ENCODE assay signal across 8 mouse cellular contexts in the genomic region with DNA sequence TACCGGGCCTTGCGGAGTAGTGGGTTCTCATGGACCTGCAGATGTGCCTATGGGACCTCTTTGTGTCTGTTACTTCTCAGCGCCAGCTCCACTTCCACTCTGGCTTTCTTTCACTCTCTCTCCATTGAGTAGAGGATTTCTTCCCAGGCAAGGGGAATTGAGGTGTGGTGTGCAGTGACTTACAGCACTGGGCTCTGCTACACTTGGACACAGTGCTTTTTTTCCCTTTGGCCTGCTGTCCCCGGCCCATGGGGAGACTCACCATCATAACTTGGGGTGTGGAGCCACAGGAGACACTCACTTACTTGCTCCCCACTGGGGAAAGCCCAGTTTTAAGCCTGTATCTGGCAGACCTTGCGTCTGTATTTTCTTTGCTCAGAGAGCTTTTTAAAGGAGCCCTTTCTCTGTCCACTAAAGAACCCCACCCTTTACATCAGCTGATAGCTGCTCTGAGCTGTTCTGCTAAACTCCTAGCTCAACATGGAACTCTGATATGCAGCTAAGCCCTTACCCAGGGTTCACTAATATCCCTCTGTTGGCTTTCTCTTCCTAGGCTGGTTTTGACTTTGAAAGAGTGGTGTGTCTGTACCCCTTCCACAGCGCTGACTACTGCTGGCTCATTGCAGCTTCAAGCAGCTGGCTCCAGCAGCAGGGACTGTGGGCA. TPM values are rescaled to one million over a fixed set of nuclear protein-coding genes. Genes with fewer than 3 reads are reported as not detected.
DNase-seq lines count a peak whose midpoint lies in the region; ATAC-seq lines count a peak whose summit lies in the region.

No protein-coding gene starts in this region.

- peaks cover 47% of the 10 kb centered on the region for H3K4me1 ChIP-seq in lung, embryonic 15.5 days
- H3K4me1 ChIP-seq in forebrain, embryonic 12.5 days = peaks cover 38% of the 10 kb centered on the region
- peaks cover 43% of the 10 kb centered on the region for H3K4me1 ChIP-seq in limb, embryonic 10.5 days
- peaks cover 24% of the 10 kb centered on the region for H3K4me1 ChIP-seq in neural tube, embryonic 14.5 days (ENCODE audit: control insufficient read depth, insufficient read depth, low read length)

- peak overlapping the region; percentile 77; the same call in 1 of the 2 replicates for H3K9ac ChIP-seq in lung, embryonic 15.5 days
- peak overlapping the region; percentile 33 for H3K9ac ChIP-seq in forebrain, embryonic 12.5 days
- H3K9ac ChIP-seq in neural tube, embryonic 14.5 days (replicated peaks; ENCODE audit: low read depth, low read length) = 0 out of 2 replicates have a peak overlapping the region, but pooled peaks have one; percentile 29

- H3K9me3 ChIP-seq in lung, embryonic 15.5 days = no peaks in the 10 kb centered on the region
- H3K9me3 ChIP-seq in forebrain, embryonic 12.5 days = no peaks in the 10 kb centered on the region
- no peaks in the 10 kb centered on the region for H3K9me3 ChIP-seq in limb, embryonic 10.5 days (replicated peaks)
- H3K9me3 ChIP-seq in neural tube, embryonic 14.5 days (ENCODE audit: control insufficient read depth, low read length) = no peaks in the 10 kb centered on the region

- ATAC-seq in lung, embryonic 15.5 days (ENCODE audit: borderline replicate concordance, extremely low read depth, low FRiP score, low TSS enrichment) = no peak
- no peak for ATAC-seq in forebrain, embryonic 12.5 days (ENCODE audit: low FRiP score)
- no peak for ATAC-seq in neural tube, embryonic 14.5 days (ENCODE audit: low read depth)

- 0 out of 2 replicates have a peak overlapping the region, but pooled peaks have one; percentile 3 for H3K27ac ChIP-seq in lung, embryonic 15.5 days
- H3K27ac ChIP-seq in forebrain, embryonic 12.5 days = no peak overlapping the region
- 0 out of 2 replicates have a peak overlapping the region, but pooled peaks have one; percentile 11 for H3K27ac ChIP-seq in limb, embryonic 10.5 days
- H3K27ac ChIP-seq in neural tube, embryonic 14.5 days (ENCODE audit: low read depth, low read length) = no peak overlapping the region; the same call in 1 of the 2 replicates

- DNase-seq in lung, postnatal 4 days = no peak
- no peak for DNase-seq in limb, embryonic 10.5 days (ENCODE audit: low spot score)
- no peak for DNase-seq in cerebellum, adult 9-11 months
- no peak for DNase-seq in B cell, adult 2 months
- DNase-seq in kidney, adult 18-20 months = no peak

- no peaks in the 10 kb centered on the region for H3K27me3 ChIP-seq in lung, embryonic 15.5 days
- no peaks in the 10 kb centered on the region for H3K27me3 ChIP-seq in forebrain, embryonic 12.5 days
- no peaks in the 10 kb centered on the region for H3K27me3 ChIP-seq in limb, embryonic 10.5 days (ENCODE audit: low read depth, poor library complexity, severe bottlenecking)
- no peaks in the 10 kb centered on the region for H3K27me3 ChIP-seq in neural tube, embryonic 14.5 days (ENCODE audit: control insufficient read depth, insufficient read depth, low read length)

- peak overlapping the region; percentile 97 for H3K4me2 ChIP-seq in lung, embryonic 15.5 days
- peak overlapping the region; percentile 84 for H3K4me2 ChIP-seq in forebrain, embryonic 12.5 days
- H3K4me2 ChIP-seq in neural tube, embryonic 14.5 days (ENCODE audit: low read depth, low read length) = peak overlapping the region; percentile 100

- H3K4me3 ChIP-seq in lung, embryonic 15.5 days = peak overlapping the region; percentile 92; the same call in 1 of the 2 replicates
- H3K4me3 ChIP-seq in forebrain, embryonic 12.5 days (replicated peaks) = peak overlapping the region; percentile 87
- peak overlapping the region; percentile 73; the same call in 1 of the 2 replicates for H3K4me3 ChIP-seq in limb, embryonic 10.5 days
- H3K4me3 ChIP-seq in neural tube, embryonic 14.5 days (ENCODE audit: low read depth, low read length) = peak overlapping the region; percentile 79; the same call in 1 of the 2 replicates

- WGBS in lung, embryonic 15.5 days = 90% methylated on average over 6 of the region's 6 CpGs
- 85% methylated on average over 6 of the region's 6 CpGs for WGBS in forebrain, embryonic 12.5 days
- 92% methylated on average over 6 of the region's 6 CpGs for whole genome bisulfite sequencing in limb, embryonic 10.5 days
- WGBS in neural tube, embryonic 14.5 days = 69% methylated on average over 6 of the region's 6 CpGs

- H3K36me3 ChIP-seq in lung, embryonic 15.5 days = peaks cover 46% of the 10 kb centered on the region
- H3K36me3 ChIP-seq in forebrain, embryonic 12.5 days (replicated peaks) = peaks cover 51% of the 10 kb centered on the region
- H3K36me3 ChIP-seq in limb, embryonic 10.5 days = peaks cover 57% of the 10 kb centered on the region
- H3K36me3 ChIP-seq in neural tube, embryonic 14.5 days (ENCODE audit: control insufficient read depth, insufficient read depth, low read length) = peaks cover 32% of the 10 kb centered on the region

RNA-seq across cellular contexts. Expression of gene Ehd1, which starts 3.1 kb away (rescaled TPM):
- 66.7 and 76.1 TPM in 2 replicates for polyA plus RNA-seq in lung, embryonic 15.5 days (2015; fragmentation: Nextera tagmentation; extraction: Ambion mirVana)
- polyA plus RNA-seq in forebrain, embryonic 12.5 days (2016; fragmentation: Nextera tagmentation; extraction: Ambion mirVana) = 86.6 and 89.0 TPM in 2 replicates
- polyA plus RNA-seq in limb, embryonic 10.5 days (2016; fragmentation: Nextera tagmentation; extraction: Ambion mirVana) = 72.5 and 74.9 TPM in 2 replicates
- 53.4 and 74.8 TPM in 2 replicates for polyA plus RNA-seq in neural tube, embryonic 14.5 days (2014; fragmentation: Nextera tagmentation; extraction: Ambion mirVana)

RNA-seq across cellular contexts. Expression of gene Cdc42bpg, which starts 26.6 kb away (rescaled TPM):
- polyA plus RNA-seq in lung, embryonic 15.5 days (2015; fragmentation: Nextera tagmentation; extraction: Ambion mirVana) = 0.77 and 0.92 TPM in 2 replicates
- 0.36 and 0.38 TPM in 2 replicates for polyA plus RNA-seq in forebrain, embryonic 12.5 days (2016; fragmentation: Nextera tagmentation; extraction: Ambion mirVana)
- polyA plus RNA-seq in limb, embryonic 10.5 days (2016; fragmentation: Nextera tagmentation; extraction: Ambion mirVana) = 0.15 and 0.38 TPM in 2 replicates
- 0.61 and 0.71 TPM in 2 replicates for polyA plus RNA-seq in neural tube, embryonic 14.5 days (2014; fragmentation: Nextera tagmentation; extraction: Ambion mirVana)

RNA-seq across cellular contexts. Expression of gene Atg2a, which starts 38.1 kb away (rescaled TPM):
- 8.9 and 9.3 TPM in 2 replicates for polyA plus RNA-seq in lung, embryonic 15.5 days (2015; fragmentation: Nextera tagmentation; extraction: Ambion mirVana)
- 12.0 and 14.2 TPM in 2 replicates for polyA plus RNA-seq in forebrain, embryonic 12.5 days (2016; fragmentation: Nextera tagmentation; extraction: Ambion mirVana)
- polyA plus RNA-seq in limb, embryonic 10.5 days (2016; fragmentation: Nextera tagmentation; extraction: Ambion mirVana) = 11.4 and 13.0 TPM in 2 replicates
- polyA plus RNA-seq in neural tube, embryonic 14.5 days (2014; fragmentation: Nextera tagmentation; extraction: Ambion mirVana) = 16.0 and 16.1 TPM in 2 replicates

RNA-seq across cellular contexts. Expression of gene Ppp2r5b, which starts 43.9 kb away (rescaled TPM):
- polyA plus RNA-seq in lung, embryonic 15.5 days (2015; fragmentation: Nextera tagmentation; extraction: Ambion mirVana) = 17.1 and 19.2 TPM in 2 replicates
- polyA plus RNA-seq in forebrain, embryonic 12.5 days (2016; fragmentation: Nextera tagmentation; extraction: Ambion mirVana) = 51.8 and 52.4 TPM in 2 replicates
- polyA plus RNA-seq in limb, embryonic 10.5 days (2016; fragmentation: Nextera tagmentation; extraction: Ambion mirVana) = 16.6 and 17.2 TPM in 2 replicates
- 150 and 154 TPM in 2 replicates for polyA plus RNA-seq in neural tube, embryonic 14.5 days (2014; fragmentation: Nextera tagmentation; extraction: Ambion mirVana)

RNA-seq across cellular contexts. Expression of gene Gpha2, which starts 53.4 kb away (rescaled TPM):
- 0.48 TPM in 1 of 2 replicates, not detected in the other for polyA plus RNA-seq in lung, embryonic 15.5 days (2015; fragmentation: Nextera tagmentation; extraction: Ambion mirVana)
- 0.70 and 0.91 TPM in 2 replicates for polyA plus RNA-seq in forebrain, embryonic 12.5 days (2016; fragmentation: Nextera tagmentation; extraction: Ambion mirVana)
- polyA plus RNA-seq in limb, embryonic 10.5 days (2016; fragmentation: Nextera tagmentation; extraction: Ambion mirVana) = 0.97 and 2.1 TPM in 2 replicates
- polyA plus RNA-seq in neural tube, embryonic 14.5 days (2014; fragmentation: Nextera tagmentation; extraction: Ambion mirVana) = not detected in 2 replicates

Comparison
In these comparisons a context has a peak if more than half of its experiments do, and no peak if none do; other contexts are left out.
1. H3K27ac ChIP-seq: peak in lung, embryonic 15.5 days (single experiment) and limb, embryonic 10.5 days (single experiment); none in forebrain, embryonic 12.5 days (single experiment) and neural tube, embryonic 14.5 days (single experiment).
2. Peak in every context shown above with its lines, with median percentiles within 50 percentile points of each other: H3K4me2 ChIP-seq, H3K4me3 ChIP-seq and H3K9ac ChIP-seq.